Mouse (Mus musculus) central nervous system, embryonic 11.5 days (tissue): ENCODE results near the gene Ust. TPM values are rescaled to one million over a fixed set of nuclear protein-coding genes. Genes with fewer than 3 reads are reported as not detected.

Experiments used
- polyA plus RNA-seq: library from polyadenylated mRNA; depleted of rRNA; stranded (reverse); fragments of >200 nt; gene quantifications from 2 replicates; pipeline ENCODE4 v1.2.3, GENCODE M21; 2012; rRNA removed

Ust gene
- 1.9 and 3.3 TPM in 2 replicates for polyA plus RNA-seq

GRCm38 (mm10) chr10:8518141-8519013 lies at the start of gene Ust:
Gene Ust, minus strand, starts transcription at chr10:8518825.

